Mouse (Mus musculus): Measurements from ENCODE around the gene Olfr1505. TPM values are rescaled to one million over a fixed set of nuclear protein-coding genes. Genes with fewer than 3 reads are reported as not detected.

Gene Olfr1505
- not detected in 2 replicates for total RNA-seq (2021)
- long read RNA-seq, experiment 1, result 0 reads
- long read RNA-seq, experiment 2, result 0 reads

DNA sequence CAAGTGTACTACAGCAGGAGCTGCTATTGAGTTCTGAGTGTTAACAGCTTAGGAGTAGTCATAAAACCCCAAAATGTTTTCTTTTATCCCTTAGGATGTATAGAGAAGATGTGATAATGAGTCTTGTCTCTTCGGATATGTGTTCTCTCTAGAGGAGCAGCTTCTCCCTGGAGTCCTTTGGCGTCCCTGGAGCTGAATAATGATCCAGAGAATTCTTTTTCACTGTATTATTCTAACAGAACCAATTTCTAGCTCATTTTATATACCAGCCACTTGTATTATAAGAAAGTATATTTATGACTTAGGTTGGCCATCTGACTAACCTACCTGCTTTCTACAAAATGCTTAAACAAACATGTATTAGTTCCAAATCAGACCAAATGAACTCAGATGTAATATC lies at the start of gene Olfr1505:
Olfr1505 (plus strand) TSS at position 301 of the 400 bp plus-strand sequence.
- no peak for DNase-seq

DNA sequence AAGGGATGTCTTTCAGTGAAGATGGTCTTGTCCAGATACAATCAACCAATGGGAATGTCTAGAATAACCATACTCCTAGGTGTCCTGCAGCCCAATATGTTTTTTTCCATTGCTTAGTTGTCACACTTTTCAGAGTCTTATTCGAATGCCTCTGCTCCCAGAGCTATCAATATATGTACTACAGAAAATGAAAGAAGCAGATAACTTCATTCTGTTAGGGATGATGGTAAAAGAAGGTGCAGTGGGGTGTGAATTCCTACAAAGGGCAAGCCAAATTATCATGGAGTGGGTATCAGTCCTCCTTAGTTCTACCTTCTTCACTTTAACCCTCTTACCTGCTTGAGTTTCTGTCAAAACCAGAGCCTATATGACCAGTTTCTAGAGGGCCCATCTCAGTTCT lies 15.5 kb upstream of the Olfr1505 start, which contains the start of gene Olfr1504:
Olfr1504 (minus strand) TSS at position 101 of the 400 bp plus-strand sequence.
- DNase-seq, result no peak

Other genes with a start within 250 kb of the Olfr1505 start
- gene Olfr1491, start 216.3 kb upstream of the Olfr1505 start, total RNA-seq (2021), result not detected in 2 replicates
- not detected in 2 replicates for gene Olfr1493-ps1, start 190.3 kb upstream of the Olfr1505 start, total RNA-seq (2021)
- not detected in 2 replicates for gene Olfr1494, start 173.8 kb upstream of the Olfr1505 start, total RNA-seq (2021)
- not detected in 2 replicates for gene Olfr1495, start 148.9 kb upstream of the Olfr1505 start, total RNA-seq (2021)
- gene Olfr1496, start 135.7 kb upstream of the Olfr1505 start, total RNA-seq (2021), result not detected in 2 replicates
- not detected in 2 replicates for gene Olfr1497, start 115.3 kb upstream of the Olfr1505 start, total RNA-seq (2021)
- gene Olfr1499, start 94.1 kb upstream of the Olfr1505 start, total RNA-seq (2021), result not detected in 2 replicates
- gene Olfr1500, start 83.0 kb upstream of the Olfr1505 start, total RNA-seq (2021), result not detected in 2 replicates
- not detected in 2 replicates for gene Olfr1501, start 62.8 kb upstream of the Olfr1505 start, total RNA-seq (2021)
- not detected in 2 replicates for gene Olfr1502, start 51.7 kb upstream of the Olfr1505 start, total RNA-seq (2021)
- not detected in 2 replicates for gene Olfr1504, start 15.6 kb upstream of the Olfr1505 start, total RNA-seq (2021)